Mouse (Mus musculus): Measurements from ENCODE around the gene Gm10803. TPM values are rescaled to one million over a fixed set of nuclear protein-coding genes. Genes with fewer than 3 reads are reported as not detected.

Gm10803 gene
- polyA plus RNA-seq, 1 experiment from 2014 or later = not detected

DNA sequence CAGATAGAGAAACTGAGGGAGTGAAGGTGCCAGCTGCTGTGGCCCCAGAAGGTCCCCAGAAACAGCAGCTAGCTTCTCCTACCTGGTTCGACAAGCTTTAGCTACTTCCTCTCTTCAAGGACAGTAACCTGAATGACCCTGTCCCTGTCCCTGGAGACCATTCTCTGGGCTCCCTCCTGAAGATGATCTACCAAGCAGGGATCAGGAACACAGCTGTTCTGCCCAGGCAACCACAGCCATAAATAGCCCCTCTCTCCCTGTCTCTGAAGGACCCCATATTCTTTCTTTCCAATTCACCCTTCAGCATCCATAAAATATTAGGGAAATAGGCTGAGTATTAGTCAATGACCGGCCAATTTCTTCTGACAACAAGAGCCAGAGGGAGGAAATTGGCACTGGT lies 18.6 kb upstream of the Gm10803 start:
- Histone ChIP-seq H3K36me3 (no peaks in the 10 kb centered on the region), H3K27ac (no peak overlapping the region), H3K9me3 (no peaks in the 10 kb centered on the region), H3K27me3 (0 out of 2 replicates have a peak, but pooled peaks cover 2% of the 10 kb centered on the region), H3K4me2 (no peak overlapping the region), H3K9ac (no peak overlapping the region), H3K4me1 (replicated peaks) (peaks cover 12% of the 10 kb centered on the region; the same call in 1 of the 2 replicates), H3K4me3 (no peak overlapping the region)
- ATAC-seq (ENCODE audit: low FRiP score) = no peak
- 89% methylated on average over 2 of the region's 2 CpGs for WGBS

DNA sequence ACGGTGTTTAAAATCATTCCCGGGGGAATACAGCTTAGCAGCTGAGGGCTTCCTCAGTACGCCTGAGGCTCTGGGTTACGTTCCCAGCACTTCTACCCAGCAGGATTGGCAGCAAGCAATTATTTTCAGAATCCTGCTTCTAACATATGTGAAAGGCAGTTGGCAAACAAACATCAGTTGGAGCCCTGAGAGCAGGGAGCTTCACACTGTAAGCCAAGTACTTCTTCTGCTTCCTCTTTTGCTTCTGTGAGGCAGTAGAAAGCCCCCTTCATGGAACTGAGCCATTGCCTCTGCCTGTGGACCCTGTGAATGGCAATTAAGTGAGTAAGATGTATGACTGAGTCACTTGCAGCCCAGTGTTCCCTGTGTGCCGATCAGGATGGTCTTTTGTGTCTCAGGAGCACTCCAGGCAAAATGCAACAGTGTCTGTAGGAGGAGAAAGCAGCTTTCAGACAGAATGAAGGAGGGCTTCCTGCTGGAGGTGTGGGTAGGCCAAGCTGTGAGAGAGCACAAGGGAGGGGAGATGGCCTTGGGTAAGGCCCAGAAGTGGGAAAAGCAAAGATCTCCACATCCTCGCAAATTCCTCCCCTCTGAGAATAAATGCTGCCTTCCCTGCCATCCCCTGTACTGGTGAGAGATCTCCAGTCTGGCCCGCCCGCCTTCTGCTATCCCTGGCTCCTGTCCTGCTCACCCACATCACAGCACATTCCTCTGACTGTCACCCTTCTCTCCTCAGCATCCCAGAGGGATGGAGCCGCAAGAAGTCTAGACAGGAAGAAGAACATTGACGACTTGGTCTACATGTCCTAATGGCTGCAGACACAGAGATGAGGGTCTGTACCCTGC lies 7.5 kb upstream of the Gm10803 start:
- Histone ChIP-seq H3K9me3 (no peaks in the 10 kb centered on the region), H3K4me2 (no peak overlapping the region), H3K4me3 (no peak overlapping the region), H3K9ac (no peak overlapping the region), H3K27me3 (no peaks in the 10 kb centered on the region), H3K4me1 (replicated peaks) (peaks cover 13% of the 10 kb centered on the region), H3K36me3 (no peaks in the 10 kb centered on the region), H3K27ac (no peak overlapping the region)
- no peak for ATAC-seq (ENCODE audit: low FRiP score)
- WGBS = 66% methylated on average over 10 of the region's 10 CpGs

DNA sequence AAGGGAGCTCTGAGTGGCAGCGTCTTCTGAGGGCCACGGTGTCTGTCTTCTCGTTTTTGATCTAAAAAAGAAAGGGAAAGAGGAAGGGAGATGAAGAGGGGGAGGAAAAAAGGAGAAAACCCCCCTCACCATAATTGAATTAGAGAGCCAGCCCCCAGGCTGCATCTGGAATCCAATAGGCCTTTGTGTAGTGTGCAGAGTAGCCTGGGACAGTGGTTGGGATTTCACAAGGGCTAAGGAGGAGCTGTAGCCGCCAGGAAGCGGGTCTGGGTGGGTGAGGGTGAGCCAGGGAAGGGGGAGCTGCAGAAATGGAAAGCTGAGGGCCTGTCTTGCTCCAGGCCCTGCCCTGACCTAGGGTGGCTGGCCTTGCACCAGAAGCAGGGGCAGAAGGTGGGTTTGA lies 6.5 kb upstream of the Gm10803 start:
- Histone ChIP-seq H3K9me3 (no peaks in the 10 kb centered on the region), H3K4me1 (replicated peaks) (peaks cover 13% of the 10 kb centered on the region), H3K27ac (no peak overlapping the region), H3K4me2 (no peak overlapping the region), H3K36me3 (no peaks in the 10 kb centered on the region), H3K4me3 (no peak overlapping the region), H3K27me3 (no peaks in the 10 kb centered on the region), H3K9ac (no peak overlapping the region; the same call in 1 of the 2 replicates)
- no peak for ATAC-seq (ENCODE audit: low FRiP score)
- WGBS = 58% methylated on average over 5 of the region's 5 CpGs

DNA sequence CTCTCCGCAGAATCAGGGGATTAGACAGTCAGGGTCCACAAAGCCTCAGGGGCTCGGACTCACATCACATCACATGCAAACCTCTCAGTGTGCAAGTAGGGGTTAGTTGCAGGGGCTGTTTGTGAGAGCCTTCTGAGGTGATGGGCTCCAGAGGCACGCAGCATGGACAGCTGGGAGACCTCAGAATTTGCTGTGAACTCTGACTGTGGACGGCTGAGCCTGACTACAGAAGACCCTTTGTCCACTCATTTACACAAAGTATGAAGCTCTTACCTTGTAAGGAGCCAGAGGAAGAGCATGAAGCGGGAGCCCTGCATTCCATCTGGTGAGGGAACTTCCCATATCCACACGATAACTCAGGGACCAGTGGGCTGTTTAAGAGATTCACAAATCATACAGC lies 5.3 kb downstream of the Gm10803 start:
- H3K27me3 ChIP-seq = no peaks in the 10 kb centered on the region
- no peak for ATAC-seq (ENCODE audit: low FRiP score)
- H3K9ac ChIP-seq = no peak overlapping the region
- H3K27ac ChIP-seq = no peak overlapping the region
- H3K4me3 ChIP-seq = no peak overlapping the region
- no peak overlapping the region for H3K4me2 ChIP-seq
- peaks cover 6% of the 10 kb centered on the region; the same call in 1 of the 2 replicates for H3K4me1 ChIP-seq (replicated peaks)
- H3K36me3 ChIP-seq = no peaks in the 10 kb centered on the region
- H3K9me3 ChIP-seq = no peaks in the 10 kb centered on the region
- 58% methylated on average over 6 of the region's 6 CpGs for WGBS

DNA sequence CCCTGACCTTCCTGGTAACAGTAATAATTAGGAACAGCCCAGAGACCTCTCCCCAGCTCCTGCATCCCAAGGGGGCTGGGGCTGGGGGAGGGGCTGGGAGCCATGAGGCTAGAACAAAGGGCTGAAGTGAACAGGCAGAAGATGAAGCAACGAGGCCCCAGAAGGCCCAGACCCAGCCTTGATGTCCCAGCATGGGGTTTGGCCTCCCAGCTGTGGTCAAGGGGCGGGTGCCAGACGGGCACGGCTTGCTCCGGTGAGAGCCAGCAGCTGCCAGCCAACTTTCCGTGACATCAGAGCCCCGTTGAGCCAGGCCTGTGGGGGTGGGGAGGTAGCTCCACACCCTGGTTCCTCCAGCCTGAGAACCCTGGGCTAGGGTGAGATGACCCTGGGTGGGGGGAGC lies 7.3 kb downstream of the Gm10803 start:
- 41% methylated on average over 7 of the region's 7 CpGs for WGBS
- Histone ChIP-seq H3K9me3 (no peaks in the 10 kb centered on the region), H3K36me3 (no peaks in the 10 kb centered on the region), H3K27ac (no peak overlapping the region), H3K27me3 (no peaks in the 10 kb centered on the region), H3K4me3 (no peak overlapping the region), H3K9ac (no peak overlapping the region), H3K4me2 (no peak overlapping the region), H3K4me1 (replicated peaks) (peaks cover 6% of the 10 kb centered on the region; the same call in 1 of the 2 replicates)
- ATAC-seq (ENCODE audit: low FRiP score) = no peak

DNA sequence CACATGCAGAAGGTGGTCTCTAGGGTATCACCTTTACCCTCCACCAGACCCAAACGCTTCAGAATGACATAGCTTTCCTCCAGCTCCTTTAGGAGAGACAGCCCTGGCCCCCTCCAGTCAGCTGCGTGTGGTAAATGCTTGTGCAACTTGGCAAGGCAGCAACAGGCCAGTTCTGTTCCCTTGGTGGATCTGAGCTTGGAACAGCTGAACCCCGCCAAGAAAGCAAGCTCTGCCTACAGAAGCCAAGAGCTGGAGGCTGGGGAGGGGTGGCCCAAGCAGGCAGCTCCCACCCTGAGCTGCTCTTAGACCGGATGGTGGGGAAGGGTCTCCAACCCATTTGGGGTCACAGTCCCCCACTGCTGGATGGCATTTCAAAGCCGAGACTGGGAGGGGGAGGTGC lies 12.2 kb downstream of the Gm10803 start:
- Histone ChIP-seq H3K27ac (no peak overlapping the region), H3K4me1 (replicated peaks) (peaks cover 3% of the 10 kb centered on the region; the same call in 1 of the 2 replicates), H3K9ac (no peak overlapping the region), H3K4me2 (no peak overlapping the region), H3K4me3 (no peak overlapping the region), H3K36me3 (no peaks in the 10 kb centered on the region), H3K9me3 (no peaks in the 10 kb centered on the region), H3K27me3 (no peaks in the 10 kb centered on the region)
- WGBS = 69% methylated on average over 5 of the region's 5 CpGs
- no peak for ATAC-seq (ENCODE audit: low FRiP score)

DNA sequence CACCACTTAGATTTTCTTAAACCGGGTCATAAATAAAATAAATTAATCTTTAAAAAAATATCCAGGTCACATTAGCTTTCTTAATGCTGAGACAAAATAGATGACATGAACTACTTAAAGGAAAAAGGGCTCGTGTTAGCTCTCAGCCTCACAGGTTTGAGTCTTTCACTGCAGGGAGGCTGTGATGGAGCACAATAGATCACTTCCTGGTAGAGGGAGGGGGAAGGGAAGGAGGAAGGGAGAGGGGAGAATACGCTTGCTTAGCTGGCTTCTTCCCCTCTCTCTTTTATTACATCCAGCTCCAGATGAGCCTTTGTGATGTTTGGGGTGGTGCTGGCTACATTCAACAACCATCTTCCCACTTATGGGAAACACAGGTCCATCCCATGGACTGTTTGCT lies 20.9 kb downstream of the Gm10803 start:
- no peak overlapping the region for H3K27ac ChIP-seq
- H3K27me3 ChIP-seq = no peaks in the 10 kb centered on the region
- H3K4me3 ChIP-seq = no peak overlapping the region

DNA sequence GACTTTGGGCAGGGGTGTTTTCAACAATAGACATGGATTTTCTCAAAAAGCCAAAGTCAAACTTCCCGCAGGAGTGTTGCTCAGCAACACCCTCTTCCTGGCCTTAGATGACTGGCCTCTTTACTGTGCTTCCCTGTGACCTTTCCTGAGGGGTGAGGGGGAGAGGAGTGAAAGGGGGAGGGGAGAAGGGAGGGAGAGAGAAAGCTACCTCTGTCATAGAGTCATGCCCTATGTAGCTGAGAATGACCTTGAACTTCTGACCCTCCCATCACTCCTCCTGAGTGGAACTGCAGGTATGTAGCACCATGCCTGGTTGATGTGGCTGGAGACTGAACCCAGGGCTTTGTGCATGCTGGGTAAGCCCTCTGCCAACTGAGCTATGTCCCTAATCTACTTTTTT lies 25.5 kb downstream of the Gm10803 start:
- Histone ChIP-seq H3K9ac (no peak overlapping the region), H3K9me3 (no peaks in the 10 kb centered on the region), H3K4me3 (no peak overlapping the region), H3K27me3 (no peaks in the 10 kb centered on the region), H3K27ac (no peak overlapping the region), H3K4me2 (no peak overlapping the region), H3K36me3 (no peaks in the 10 kb centered on the region), H3K4me1 (replicated peaks) (peaks cover 5% of the 10 kb centered on the region; the same call in 1 of the 2 replicates)
- WGBS = 50% methylated on average over 1 of the region's 1 CpGs
- no peak for ATAC-seq (ENCODE audit: low FRiP score)

More for the DNA sequence above, 20.9 kb downstream of the Gm10803 start:
- H3K4me2 ChIP-seq = no peak overlapping the region
- H3K9me3 ChIP-seq = no peaks in the 10 kb centered on the region
- no peaks in the 10 kb centered on the region for H3K4me1 ChIP-seq (replicated peaks)
- 47% methylated on average over 3 of the region's 3 CpGs for WGBS
- no peak overlapping the region for H3K9ac ChIP-seq
- no peaks in the 10 kb centered on the region for H3K36me3 ChIP-seq
- ATAC-seq (ENCODE audit: low FRiP score) = no peak

DNA sequence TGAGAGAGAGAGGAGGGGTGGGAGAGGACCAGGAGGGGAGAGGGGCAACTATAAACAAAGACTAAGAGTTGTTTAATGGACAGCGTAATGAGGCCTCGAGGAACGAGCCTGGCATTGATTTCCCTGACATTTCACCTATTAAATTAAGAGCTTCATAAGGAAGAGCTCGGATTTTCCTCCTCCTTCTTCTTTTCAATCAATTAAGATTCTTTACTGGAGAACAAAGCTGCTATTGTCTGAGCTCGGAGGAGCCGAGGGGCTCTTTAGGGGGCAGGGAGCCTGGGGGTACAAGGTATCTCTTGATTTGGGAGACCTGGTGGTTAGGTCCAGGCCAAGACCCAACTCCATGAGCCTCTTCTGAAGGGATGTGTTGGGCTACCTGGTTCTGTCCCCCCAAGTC lies 27.1 kb downstream of the Gm10803 start:
- Histone ChIP-seq H3K4me3 (no peak overlapping the region), H3K27ac (no peak overlapping the region), H3K27me3 (no peaks in the 10 kb centered on the region), H3K4me1 (replicated peaks) (peaks cover 5% of the 10 kb centered on the region; the same call in 1 of the 2 replicates), H3K9me3 (no peaks in the 10 kb centered on the region), H3K4me2 (no peak overlapping the region), H3K36me3 (no peaks in the 10 kb centered on the region), H3K9ac (no peak overlapping the region)
- no peak for ATAC-seq (ENCODE audit: low FRiP score)
- WGBS = 14% methylated on average over 6 of the region's 6 CpGs

DNA sequence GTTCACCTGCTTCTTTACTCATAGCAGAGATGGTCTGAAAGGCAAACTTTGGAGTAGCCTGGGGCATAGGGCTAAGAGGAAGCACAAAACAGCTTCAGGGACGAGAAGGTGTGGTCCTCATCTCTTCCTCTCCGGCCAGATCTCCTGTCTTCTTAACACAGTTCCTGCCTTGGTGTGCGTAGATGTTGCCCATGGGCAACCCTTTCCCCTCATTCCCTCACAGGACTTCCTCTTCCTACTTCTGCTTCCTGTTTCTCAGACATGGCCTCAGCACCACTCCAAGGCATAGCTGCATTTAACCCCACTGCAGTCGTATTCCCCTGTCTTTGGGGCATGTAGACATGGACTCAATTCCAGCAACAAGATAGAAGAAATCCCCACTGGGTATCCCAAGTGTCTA lies 29.5 kb downstream of the Gm10803 start:
- H3K4me2 ChIP-seq = no peak overlapping the region
- no peaks in the 10 kb centered on the region for H3K9me3 ChIP-seq
- H3K4me3 ChIP-seq = no peak overlapping the region
- peaks cover 5% of the 10 kb centered on the region; the same call in 1 of the 2 replicates for H3K4me1 ChIP-seq (replicated peaks)
- ATAC-seq (ENCODE audit: low FRiP score) = no peak
- no peak overlapping the region for H3K27ac ChIP-seq
- no peaks in the 10 kb centered on the region for H3K36me3 ChIP-seq
- no peak overlapping the region for H3K9ac ChIP-seq
- 87% methylated on average over 4 of the region's 4 CpGs for WGBS
- no peaks in the 10 kb centered on the region for H3K27me3 ChIP-seq

DNA sequence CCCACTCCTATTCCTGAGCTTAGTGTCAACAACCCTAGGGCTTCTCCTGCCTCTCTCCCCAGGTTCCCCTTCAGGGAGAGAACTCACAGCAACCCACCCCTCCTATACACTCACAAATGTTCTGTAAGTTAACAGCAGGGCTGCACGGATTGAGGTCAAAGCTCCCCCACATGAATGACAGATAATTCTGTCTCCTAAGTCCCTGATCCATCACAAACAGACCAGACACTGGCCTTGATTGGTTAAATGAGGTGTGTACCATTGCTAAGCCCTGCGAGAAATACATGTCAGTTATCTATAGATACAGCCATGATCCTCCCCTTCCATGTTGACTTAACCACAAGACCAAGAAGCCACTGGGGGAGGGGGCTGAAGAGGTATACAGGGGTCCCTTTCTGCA lies 31.3 kb downstream of the Gm10803 start:
- H3K4me3 ChIP-seq = no peak overlapping the region
- 53% methylated on average over 2 of the region's 2 CpGs for WGBS
- H3K9me3 ChIP-seq = no peaks in the 10 kb centered on the region
- H3K27ac ChIP-seq = no peak overlapping the region; the same call in 1 of the 2 replicates
- peaks cover 5% of the 10 kb centered on the region; the same call in 1 of the 2 replicates for H3K4me1 ChIP-seq (replicated peaks)
- H3K27me3 ChIP-seq = no peaks in the 10 kb centered on the region
- ATAC-seq (ENCODE audit: low FRiP score) = no peak
- no peak overlapping the region for H3K9ac ChIP-seq
- no peak overlapping the region for H3K4me2 ChIP-seq
- no peaks in the 10 kb centered on the region for H3K36me3 ChIP-seq

DNA sequence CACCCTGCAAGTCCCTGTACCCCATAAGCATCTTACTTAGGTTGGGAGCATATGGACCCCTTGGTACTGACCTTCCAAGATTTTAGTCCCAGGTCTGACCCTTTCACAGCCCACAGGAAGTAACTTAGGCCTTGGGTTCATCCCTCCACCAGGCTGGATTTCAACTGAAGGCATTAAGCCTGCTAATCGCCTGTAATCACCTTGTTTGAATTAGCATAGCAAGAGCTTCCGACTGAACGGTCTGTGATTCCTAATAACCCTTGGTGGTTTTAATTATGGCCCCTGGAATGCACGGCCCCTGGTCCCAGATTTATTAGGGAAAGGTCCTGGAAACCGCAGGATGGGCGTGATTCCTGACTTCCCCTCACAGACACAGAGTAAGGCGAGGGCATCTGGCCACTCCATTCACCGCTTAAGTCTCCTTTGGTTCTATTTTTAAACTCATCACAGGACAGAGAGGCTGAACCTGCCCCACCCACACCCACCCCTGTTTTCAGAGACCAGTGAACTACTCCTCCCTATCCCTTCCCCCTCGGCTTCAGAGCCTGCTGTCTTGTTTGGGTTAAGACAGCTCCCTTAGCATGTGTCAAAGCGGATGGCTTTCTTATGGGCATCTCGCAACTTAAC lies 31.9 kb downstream of the Gm10803 start:
- peaks cover 3% of the 10 kb centered on the region; the same call in 1 of the 2 replicates for H3K4me1 ChIP-seq (replicated peaks)
- no peak overlapping the region for H3K9ac ChIP-seq
- H3K4me2 ChIP-seq = no peak overlapping the region
- no peaks in the 10 kb centered on the region for H3K27me3 ChIP-seq
- ATAC-seq (ENCODE audit: low FRiP score) = no peak
- no peaks in the 10 kb centered on the region for H3K36me3 ChIP-seq
- H3K27ac ChIP-seq = no peak overlapping the region
- H3K4me3 ChIP-seq = no peak overlapping the region
- no peaks in the 10 kb centered on the region for H3K9me3 ChIP-seq
- WGBS = 58% methylated on average over 11 of the region's 11 CpGs
